Mouse (Mus musculus) CH12.LX (cell line): ENCODE results near the gene Prdx2. TPM values are rescaled to one million over a fixed set of nuclear protein-coding genes. Genes with fewer than 3 reads are reported as not detected.

Experiments
- DNase-seq: peaks from one replicate; pipeline ENCODE4 v3.0.0-alpha.2; 2013; ENCODE audit errors: extremely low read depth
- H3K27ac ChIP-seq: 2 replicates; pipeline ENCODE4 v1.5.1; 2012; ENCODE audit warnings: low read depth, mild to moderate bottlenecking, control low read depth, moderate library complexity; ENCODE audit not compliant: insufficient read depth
- H3K27me3 ChIP-seq: replicated peaks from 2 replicates; pipeline ENCODE3; 2012; ENCODE audit warnings: inconsistent platforms
- H3K36me3 ChIP-seq, 2 experiments: replicated peaks in 1 of 2; 2 replicates each; pipeline versions ENCODE3 to v1.6.1; 2012; ENCODE audit warnings: inconsistent platforms in 1 of 2, low read length in 1 of 2, mild to moderate bottlenecking in 1 of 2, mixed read lengths in 1 of 2, moderate library complexity in 1 of 2; ENCODE audit not compliant: control insufficient read depth in 1 of 2, insufficient read depth in 1 of 2
- H3K4me1 ChIP-seq, 2 experiments: 2 replicates each; pipeline ENCODE4 v1.6.1; 2012; ENCODE audit warnings: inconsistent platforms in 1 of 2, moderate library complexity in 1 of 2; ENCODE audit not compliant: insufficient read depth in 2 of 2, control insufficient read depth in 1 of 2
- H3K4me2 ChIP-seq: 2 replicates; pipeline ENCODE4 v1.6.1; 2012; ENCODE audit warnings: low read depth, mild to moderate bottlenecking, control low read depth; ENCODE audit not compliant: poor library complexity, insufficient read depth, severe bottlenecking
- H3K4me3 ChIP-seq, 3 experiments: fragments of 150-350 bp in 1 of 3; sonication (generic) in 1 of 3; replicated peaks in 1 of 3; 2 replicates each; pipeline versions ENCODE3 to v1.5.1; 2011 to 2012; ENCODE audit warnings: low read depth in 2 of 3, low read length in 2 of 3, mild to moderate bottlenecking in 2 of 3, moderate library complexity in 2 of 3, control low read depth in 1 of 3, improper control_type of control experiment in 1 of 3, inconsistent platforms in 1 of 3, mixed read lengths in 1 of 3; ENCODE audit not compliant: poor library complexity in 1 of 3
- H3K79me2 ChIP-seq: replicated peaks from 2 replicates; pipeline ENCODE4 v1.6.1; 2012; ENCODE audit warnings: mild to moderate bottlenecking, moderate library complexity; ENCODE audit not compliant: control insufficient read depth, poor library complexity, insufficient read depth, severe bottlenecking; ENCODE audit errors: extremely low read depth
- H3K9ac ChIP-seq: 2 replicates; pipeline ENCODE4 v1.6.1; 2012; ENCODE audit warnings: low read depth, mild to moderate bottlenecking, control low read depth, moderate library complexity; ENCODE audit not compliant: insufficient read depth
- H3K9me3 ChIP-seq: replicated peaks from 2 replicates; pipeline ENCODE3; 2012; ENCODE audit warnings: low read length, inconsistent platforms, mixed read lengths
- BHLHE40 ChIP-seq: IDR thresholded peaks from 2 replicates; pipeline ENCODE4 v1.6.1; 2011; ENCODE audit warnings: mild to moderate bottlenecking, low read depth, low read length, improper control_type of control experiment
- CHD2 ChIP-seq: IDR thresholded peaks from 2 replicates; pipeline ENCODE4 v1.6.1; 2011; ENCODE audit warnings: low read length, improper control_type of control experiment
- E2F4 ChIP-seq: IDR thresholded peaks from 2 replicates; pipeline ENCODE4 v1.6.1; 2011; ENCODE audit warnings: low read depth, low read length, improper control_type of control experiment; ENCODE audit not compliant: insufficient replicate concordance
- ELF1 ChIP-seq: IDR thresholded peaks from 2 replicates; pipeline ENCODE4 v1.6.1; 2014; ENCODE audit warnings: low read depth, mild to moderate bottlenecking, inconsistent platforms, low read length, improper control_type of control experiment
- ETS1 ChIP-seq: conservative IDR thresholded peaks from 2 replicates; pipeline ENCODE4 v1.6.1; 2012; ENCODE audit warnings: low read depth, mild to moderate bottlenecking, inconsistent platforms, low read length, improper control_type of control experiment, moderate library complexity
- GABPA ChIP-seq: IDR thresholded peaks from 2 replicates; pipeline ENCODE4 v1.6.1; 2012; ENCODE audit warnings: low read depth, low read length, improper control_type of control experiment, inconsistent platforms; ENCODE audit not compliant: insufficient replicate concordance
- HCFC1 ChIP-seq: IDR thresholded peaks from 2 replicates; pipeline ENCODE4 v1.6.1; 2012; ENCODE audit warnings: low read depth, mild to moderate bottlenecking, inconsistent platforms, low read length, improper control_type of control experiment
- IRF4 ChIP-seq: IDR thresholded peaks from 2 replicates; pipeline ENCODE4 v1.6.1; 2014; ENCODE audit warnings: low read depth, mild to moderate bottlenecking, inconsistent platforms, low read length, improper control_type of control experiment
- JUND ChIP-seq: conservative IDR thresholded peaks from 2 replicates; pipeline ENCODE4 v1.6.1; 2011; ENCODE audit warnings: low read depth, low read length, improper control_type of control experiment
- KAT2A ChIP-seq: IDR thresholded peaks from 2 replicates; pipeline ENCODE4 v1.6.1; 2012; ENCODE audit warnings: low read length, improper control_type of control experiment, inconsistent platforms; ENCODE audit not compliant: insufficient replicate concordance
- MAFK ChIP-seq: IDR thresholded peaks from 2 replicates; pipeline ENCODE4 v1.6.1; 2011; ENCODE audit warnings: low read length, improper control_type of control experiment; ENCODE audit not compliant: insufficient replicate concordance
- MAX ChIP-seq: IDR thresholded peaks from 2 replicates; pipeline ENCODE4 v1.6.1; 2011; ENCODE audit warnings: low read length, improper control_type of control experiment
- MAZ ChIP-seq: IDR thresholded peaks from 2 replicates; pipeline ENCODE4 v1.6.1; 2012; ENCODE audit warnings: low read depth, mild to moderate bottlenecking, inconsistent platforms, low read length, improper control_type of control experiment, moderate library complexity
- MEF2A ChIP-seq: IDR thresholded peaks from 2 replicates; pipeline ENCODE4 v1.6.1; 2014; ENCODE audit warnings: low read depth, mild to moderate bottlenecking, inconsistent platforms, low read length, improper control_type of control experiment, borderline replicate concordance
- MXI1 ChIP-seq: IDR thresholded peaks from 2 replicates; pipeline ENCODE4 v1.6.1; 2011; ENCODE audit warnings: mild to moderate bottlenecking, low read depth, low read length, improper control_type of control experiment
- MYC ChIP-seq: IDR thresholded peaks from 2 replicates; pipeline ENCODE4 v1.6.1; 2011; ENCODE audit warnings: low read depth, mild to moderate bottlenecking, improper control_type of control experiment, low read length
- NELFE ChIP-seq: IDR thresholded peaks from 2 replicates; pipeline ENCODE4 v1.6.1; 2011; ENCODE audit warnings: low read depth, low read length, improper control_type of control experiment
- NRF1 ChIP-seq: IDR thresholded peaks from 2 replicates; pipeline ENCODE4 v1.6.1; 2014; ENCODE audit warnings: low read depth, mild to moderate bottlenecking, inconsistent platforms, low read length, improper control_type of control experiment, moderate library complexity
- POLR2A ChIP-seq: IDR thresholded peaks from 2 replicates; pipeline ENCODE4 v1.6.1; 2011; ENCODE audit warnings: low read depth, mild to moderate bottlenecking, improper control_type of control experiment, low read length
- POLR2AphosphoS2 ChIP-seq: IDR thresholded peaks from 2 replicates; pipeline ENCODE4 v1.6.1; 2011; ENCODE audit warnings: low read depth, low read length, improper control_type of control experiment
- RCOR1 ChIP-seq: conservative IDR thresholded peaks from 2 replicates; pipeline ENCODE4 v1.6.1; 2012; ENCODE audit warnings: low read depth, mild to moderate bottlenecking, inconsistent platforms, low read length, improper control_type of control experiment
- SIN3A ChIP-seq: IDR thresholded peaks from 2 replicates; pipeline ENCODE4 v1.6.1; 2012; ENCODE audit warnings: low read length, improper control_type of control experiment, inconsistent platforms
- SMC3 ChIP-seq: IDR thresholded peaks from 2 replicates; pipeline ENCODE4 v1.6.1; 2011; ENCODE audit warnings: low read depth, low read length, improper control_type of control experiment
- TBP ChIP-seq: conservative IDR thresholded peaks from 2 replicates; pipeline ENCODE4 v1.6.1; 2011; ENCODE audit warnings: low read depth, low read length, improper control_type of control experiment
- TCF12 ChIP-seq: IDR thresholded peaks from 2 replicates; pipeline ENCODE4 v1.6.1; 2014; ENCODE audit warnings: low read depth, mild to moderate bottlenecking, inconsistent platforms, low read length, improper control_type of control experiment
- UBTF ChIP-seq: IDR thresholded peaks from 2 replicates; pipeline ENCODE4 v1.6.1; 2012; ENCODE audit warnings: low read depth, mild to moderate bottlenecking, inconsistent platforms, low read length, improper control_type of control experiment, moderate library complexity
- USF1 ChIP-seq: IDR thresholded peaks from 2 replicates; pipeline ENCODE4 v1.6.1; 2014; ENCODE audit warnings: low read depth, mild to moderate bottlenecking, inconsistent platforms, low read length, improper control_type of control experiment
- ZKSCAN1 ChIP-seq: IDR thresholded peaks from 2 replicates; pipeline ENCODE4 v1.6.1; 2012; ENCODE audit warnings: low read depth, inconsistent platforms, low read length, improper control_type of control experiment, borderline replicate concordance
- ZMIZ1 ChIP-seq: IDR thresholded peaks from 2 replicates; pipeline ENCODE4 v1.6.1; 2012; ENCODE audit warnings: low read depth, mild to moderate bottlenecking, inconsistent platforms, low read length, improper control_type of control experiment
- dilution Hi-C: fragments of 300-500 bp; cut with MboI; formaldehyde crosslinking; loops from 2 replicates; pipeline ENCODE4 v1.14.3; 2020; ENCODE audit warnings: low sequenced_read_pairs; ENCODE audit not compliant: extremely low pct_unique_long_range_greater_than_20kb, extremely low pct_ligation_motif_present
- in situ Hi-C: fragments of 300-500 bp; cut with MboI; formaldehyde crosslinking; loops from 3 replicates; pipeline ENCODE4 v1.14.3; 2019; ENCODE audit warnings: low sequenced_read_pairs, low pct_ligation_motif_present, low pct_unique_long_range_greater_than_20kb, mixed read lengths
- polyA plus RNA-seq: library from polyadenylated mRNA; unstranded; fragments of >175 nt; gene quantifications from 2 replicates; pipeline ENCODE4 v1.2.1, GENCODE M21; 2012; ENCODE audit warnings: low read depth; ENCODE audit not compliant: insufficient read length
- total RNA-seq, 2 experiments: library from RNA; depleted of rRNA; stranded (reverse); fragments of 300-350 nt in 1 of 2; fragments of >200 nt in 1 of 2; gene quantifications; 2 replicates each; pipeline ENCODE4 v1.2.3; 2012 to 2014

Prdx2 gene
- total and polyA plus RNA-seq, 3 experiments = 158 to 232 (median 218) TPM

DNA sequence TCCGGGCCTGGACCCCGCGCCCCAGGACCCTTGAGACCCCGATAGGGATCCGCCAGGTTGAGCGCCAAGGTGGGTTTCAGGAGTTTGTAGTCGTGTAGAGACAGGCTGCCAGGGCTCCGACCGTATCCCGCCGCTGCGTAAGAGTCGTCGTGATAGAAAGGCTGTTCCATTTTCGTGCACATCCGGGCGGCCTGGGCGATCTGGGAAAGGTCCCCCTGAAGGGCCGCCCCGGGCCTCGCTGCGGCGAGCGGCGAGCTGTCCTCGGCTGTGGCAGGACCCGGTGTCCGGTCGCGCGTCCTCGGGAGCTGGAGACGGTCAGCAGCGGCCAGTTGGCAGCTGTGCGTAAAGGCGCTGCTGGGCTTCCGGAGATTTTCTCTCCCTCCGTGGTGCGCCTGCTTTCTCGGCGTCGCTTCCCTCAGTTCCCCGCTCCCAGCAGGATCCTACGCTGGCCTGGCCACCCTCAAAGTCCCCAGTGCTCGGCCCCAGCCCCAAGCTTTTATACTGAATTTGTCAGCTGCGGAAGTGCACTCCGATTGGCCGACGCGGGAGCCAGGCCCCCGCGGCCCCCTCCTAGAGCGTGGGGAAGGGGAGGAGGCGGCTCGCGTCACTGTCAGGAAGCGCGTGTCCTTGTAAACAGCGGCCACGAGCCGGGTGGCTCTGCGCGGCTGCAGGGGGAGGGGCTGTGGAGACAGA lies 9.0 kb downstream of the Prdx2 start, which contains the start of gene Junb:
Junb (minus strand) TSS at position 471 of the 693 bp plus-strand sequence.
- Histone ChIP-seq H3K4me2 (peak within 1 kb of the TSS; percentile 96), H3K9me3 (no peaks in the 10 kb centered on the region), H3K27ac (peak within 1 kb of the TSS; percentile 94), H3K9ac (peak within 1 kb of the TSS; percentile 81), H3K4me1 (peaks cover 17 to 39% of the 10 kb centered on the region in 2 experiments), H3K27me3 (no peaks in the 10 kb centered on the region), H3K4me3 (peak within 1 kb of the TSS; percentile 82 to 94 (median 92)), H3K79me2 (peaks cover 20% of the 10 kb centered on the region), H3K36me3 (peaks cover 10 to 12% of the 10 kb centered on the region in 2 experiments)
- in situ Hi-C loops = no loop called here
- dilution Hi-C loops = no loop called here
- DNase-seq = peak; percentile 92
- TF ChIP-seq ETS1 = peak; percentile 92
- peak; percentile 31 for TF ChIP-seq NRF1
- peak; percentile 98 for TF ChIP-seq MAX
- peak; percentile 68 for TF ChIP-seq HCFC1
- peak; percentile 77 for TF ChIP-seq MEF2A
- peak; percentile 100 for TF ChIP-seq ZMIZ1
- peak; percentile 70 for TF ChIP-seq IRF4
- peak; percentile 100 for TF ChIP-seq NELFE
- TF ChIP-seq KAT2A = 0 out of 2 replicates have a peak, but pooled peaks have one; percentile 48
- TF ChIP-seq POLR2AphosphoS2 = peak; percentile 100
- TF ChIP-seq UBTF = peak; percentile 81; the same call in 1 of the 2 replicates
- 0 out of 2 replicates have a peak, but pooled peaks have one; percentile 44 for TF ChIP-seq RCOR1
- TF ChIP-seq MYC = peak; percentile 23; the same call in 1 of the 2 replicates
- TF ChIP-seq TCF12 = peak; percentile 97
- peak; percentile 100 for TF ChIP-seq MAZ
- TF ChIP-seq ELF1 = peak; percentile 99
- no peak for TF ChIP-seq GABPA
- peak; percentile 83 for TF ChIP-seq CHD2
- no peak for TF ChIP-seq USF1
- peak; percentile 98 for TF ChIP-seq MXI1
- TF ChIP-seq SIN3A = peak; percentile 99
- no peak for TF ChIP-seq E2F4
- TF ChIP-seq BHLHE40 = peak; percentile 85
- TF ChIP-seq JUND = no peak
- TF ChIP-seq TBP = peak; percentile 96
- TF ChIP-seq ZKSCAN1 = no peak
- TF ChIP-seq POLR2A = peak; percentile 100
- TF ChIP-seq SMC3 = peak; percentile 11; the same call in 1 of the 2 replicates
- no peak for TF ChIP-seq MAFK
